Mouse (Mus musculus) liver, embryonic 13.5 days (tissue): ENCODE data around the gene Sdf4. TPM values are rescaled to one million over a fixed set of nuclear protein-coding genes. Genes with fewer than 3 reads are reported as not detected.

Experiments used
- ATAC-seq: fragments of 200-750 bp; cut with Nextera tagmentation; 2 replicates; pipeline ENCODE4 v1.8.0; 2017; ENCODE audit warnings: low read depth, mild to moderate bottlenecking, moderate number of reproducible peaks, moderate library complexity
- DNase-seq: peaks from one replicate; pipeline ENCODE4 v3.0.0; 2022
- H3K27ac ChIP-seq: fragments of 300-500 bp; sonication (generic); 2 replicates; pipeline ENCODE4 v1.5.1; 2015; ENCODE audit warnings: moderate library complexity, mild to moderate bottlenecking, inconsistent platforms
- H3K27me3 ChIP-seq: fragments of 300-500 bp; sonication (generic); 2 replicates; pipeline ENCODE4 v1.6.1; 2015; ENCODE audit warnings: mild to moderate bottlenecking, inconsistent platforms
- H3K36me3 ChIP-seq: fragments of 300-500 bp; sonication (generic); 2 replicates; pipeline ENCODE4 v1.6.1; 2015; ENCODE audit warnings: mild to moderate bottlenecking, inconsistent platforms
- H3K4me1 ChIP-seq: fragments of 300-500 bp; sonication (generic); replicated peaks from 2 replicates; pipeline ENCODE4 v1.6.1; 2015; ENCODE audit warnings: inconsistent platforms
- H3K4me2 ChIP-seq: fragments of 300-500 bp; sonication (generic); 2 replicates; pipeline ENCODE4 v1.6.1; 2015; ENCODE audit warnings: inconsistent platforms, mild to moderate bottlenecking, moderate library complexity
- H3K4me3 ChIP-seq: fragments of 300-500 bp; sonication (generic); replicated peaks from 2 replicates; pipeline ENCODE4 v1.5.1; 2015; ENCODE audit warnings: mild to moderate bottlenecking, inconsistent platforms
- H3K9ac ChIP-seq: fragments of 300-500 bp; sonication (generic); 2 replicates; pipeline ENCODE4 v1.6.1; 2015; ENCODE audit warnings: mild to moderate bottlenecking, inconsistent platforms
- H3K9me3 ChIP-seq: fragments of 300-500 bp; sonication (generic); replicated peaks from 2 replicates; pipeline ENCODE4 v1.6.1; 2016; ENCODE audit warnings: inconsistent platforms
- WGBS: fragments of 180-500 bp; shearing (Covaris S2); methylation state at CpG from one replicate; pipeline ENCODE4 v1.1.7; 2015; ENCODE audit not compliant: insufficient replicate concordance; 5-methylcytosine and 5-hydroxymethylcytosine counted together
- polyA plus RNA-seq: library from polyadenylated mRNA; unstranded; fragments of >200 nt; fragmentation: Nextera tagmentation; extraction: Ambion mirVana; gene quantifications from 2 replicates; pipeline ENCODE4 v1.2.1, GENCODE M21; 2015

Gene Sdf4
- polyA plus RNA-seq, 1 experiment from 2014 or later, result 88.2 TPM

- Histone ChIP-seq H3K9me3 (no peaks in the 10 kb centered on the region), H3K4me1 (peaks cover 51% of the 10 kb centered on the region), H3K4me3 (peak overlapping the region; percentile 8; the same call in 1 of the 2 replicates), H3K27ac (peak overlapping the region; percentile 75), H3K27me3 (no peaks in the 10 kb centered on the region), H3K9ac (peak overlapping the region; percentile 12; the same call in 1 of the 2 replicates), H3K36me3 (peaks cover 23% of the 10 kb centered on the region), H3K4me2 (peak overlapping the region; percentile 51)
- DNase-seq (peak; percentile 50), ATAC-seq (peak; percentile 89)
- WGBS, result 40% methylated on average over 13 of the region's 13 CpGs
Measured at GRCm38 (mm10) chr4:155969043-155969653, 23.5 kb upstream of the Sdf4 start.

- H3K27ac ChIP-seq, result no peak overlapping the region
- H3K9me3 ChIP-seq, result no peaks in the 10 kb centered on the region
- H3K4me1 ChIP-seq, result peaks cover 40% of the 10 kb centered on the region
- no peak overlapping the region for H3K4me2 ChIP-seq
- 76% methylated on average over 5 of the region's 5 CpGs for WGBS
- H3K9ac ChIP-seq, result no peak overlapping the region
- H3K4me3 ChIP-seq, result no peak overlapping the region
- DNase-seq (no peak), ATAC-seq (no peak)
- H3K36me3 ChIP-seq, result peaks cover 14% of the 10 kb centered on the region
- no peaks in the 10 kb centered on the region for H3K27me3 ChIP-seq
Measured at GRCm38 (mm10) chr4:155970286-155970685, 22.4 kb upstream of the Sdf4 start.

GRCm38 (mm10) chr4:155972651-155973050 is 20.0 kb upstream of the Sdf4 start:
- Histone ChIP-seq H3K4me2 (no peak overlapping the region), H3K27me3 (no peaks in the 10 kb centered on the region), H3K36me3 (no peaks in the 10 kb centered on the region), H3K27ac (no peak overlapping the region), H3K4me3 (no peak overlapping the region), H3K4me1 (peaks cover 28% of the 10 kb centered on the region), H3K9me3 (no peaks in the 10 kb centered on the region), H3K9ac (no peak overlapping the region)
- ATAC-seq (no peak), DNase-seq (no peak)
- WGBS, result 78% methylated on average over 6 of the region's 6 CpGs

GRCm38 (mm10) chr4:155973239-155973638 is 19.4 kb upstream of the Sdf4 start:
- Histone ChIP-seq H3K4me3 (no peak overlapping the region), H3K36me3 (no peaks in the 10 kb centered on the region), H3K4me1 (peaks cover 24% of the 10 kb centered on the region), H3K9me3 (no peaks in the 10 kb centered on the region), H3K27me3 (no peaks in the 10 kb centered on the region), H3K27ac (no peak overlapping the region), H3K9ac (no peak overlapping the region), H3K4me2 (no peak overlapping the region)
- WGBS, result 76% methylated on average over 2 of the region's 2 CpGs
- no peak for DNase-seq
- no peak for ATAC-seq

DNA sequence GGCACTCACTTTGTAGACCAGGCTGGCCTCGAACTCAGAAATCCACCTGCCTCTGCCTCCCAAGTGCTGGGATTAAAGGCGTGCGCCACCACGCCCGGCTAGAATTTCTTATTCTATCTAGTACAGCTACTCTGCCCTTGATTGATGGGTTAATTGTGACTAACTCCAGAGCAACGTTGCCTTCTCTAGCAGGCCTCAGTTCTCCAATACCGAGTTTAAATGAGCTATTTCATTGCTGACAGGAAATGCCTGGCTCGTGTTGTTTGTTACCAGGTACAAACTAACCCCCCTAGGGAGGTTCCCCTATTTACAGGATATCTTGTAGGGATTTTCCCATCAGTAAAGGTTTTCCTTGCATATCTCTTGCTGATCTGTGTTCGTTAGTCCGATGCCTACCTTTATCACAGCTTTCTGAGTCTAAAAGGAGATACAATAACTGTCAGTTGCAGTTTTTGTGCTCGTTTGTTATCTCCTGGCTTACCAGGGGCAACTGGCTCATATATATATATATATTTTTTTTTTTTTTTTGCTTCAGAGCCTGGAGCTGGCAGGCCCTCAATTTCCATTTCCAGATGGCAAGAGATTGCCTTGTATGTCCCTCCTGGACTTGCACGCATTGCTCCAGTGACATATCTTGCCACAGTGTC is 11.1 kb upstream of the Sdf4 start:
- DNase-seq (no peak), ATAC-seq (peak; percentile 20; the same call in 1 of the 2 replicates)
- H3K4me3 ChIP-seq, result no peak overlapping the region
- no peak overlapping the region for H3K27ac ChIP-seq
- peaks cover 7% of the 10 kb centered on the region for H3K27me3 ChIP-seq
- H3K9me3 ChIP-seq, result no peaks in the 10 kb centered on the region
- no peak overlapping the region for H3K4me2 ChIP-seq
- H3K36me3 ChIP-seq, result no peaks in the 10 kb centered on the region
- peaks cover 16% of the 10 kb centered on the region for H3K4me1 ChIP-seq
- 43% methylated on average over 12 of the region's 12 CpGs for WGBS
- H3K9ac ChIP-seq, result no peak overlapping the region

GRCm38 (mm10) chr4:155983788-155984187 is 8.9 kb upstream of the Sdf4 start:
- Histone ChIP-seq H3K27ac (no peak overlapping the region), H3K27me3 (peaks cover 7% of the 10 kb centered on the region), H3K4me2 (no peak overlapping the region), H3K4me3 (no peak overlapping the region), H3K36me3 (no peaks in the 10 kb centered on the region), H3K4me1 (peaks cover 31% of the 10 kb centered on the region), H3K9me3 (no peaks in the 10 kb centered on the region), H3K9ac (no peak overlapping the region)
- 23% methylated on average over 2 of the region's 2 CpGs for WGBS
- no peak for ATAC-seq
- no peak for DNase-seq

GRCm38 (mm10) chr4:155991211-155991907 is 1.3 kb upstream of the Sdf4 start:
- peak; percentile 51 for DNase-seq
- Histone ChIP-seq H3K36me3 (peaks cover 12% of the 10 kb centered on the region), H3K27ac (peak overlapping the region; percentile 89), H3K4me1 (peaks cover 73% of the 10 kb centered on the region), H3K9me3 (no peaks in the 10 kb centered on the region), H3K4me2 (peak overlapping the region; percentile 100), H3K4me3 (peak overlapping the region; percentile 85), H3K27me3 (no peaks in the 10 kb centered on the region), H3K9ac (peak overlapping the region; percentile 84)
- 67% methylated on average over 22 of the region's 22 CpGs for WGBS
- no peak for ATAC-seq

GRCm38 (mm10) chr4:155991908-155992230 is 803 bp upstream of the Sdf4 start:
- peak overlapping the region; percentile 85 for H3K4me3 ChIP-seq
- WGBS, result 20% methylated on average over 37 of the region's 37 CpGs
- H3K9ac ChIP-seq, result peak overlapping the region; percentile 84
- ATAC-seq, result no peak
- peaks cover 17% of the 10 kb centered on the region for H3K36me3 ChIP-seq
- H3K27ac ChIP-seq, result peak overlapping the region; percentile 89
- no peaks in the 10 kb centered on the region for H3K9me3 ChIP-seq
- peak overlapping the region; percentile 100 for H3K4me2 ChIP-seq
- H3K4me1 ChIP-seq, result peaks cover 76% of the 10 kb centered on the region
- DNase-seq, result no peak
- H3K27me3 ChIP-seq, result no peaks in the 10 kb centered on the region

DNA sequence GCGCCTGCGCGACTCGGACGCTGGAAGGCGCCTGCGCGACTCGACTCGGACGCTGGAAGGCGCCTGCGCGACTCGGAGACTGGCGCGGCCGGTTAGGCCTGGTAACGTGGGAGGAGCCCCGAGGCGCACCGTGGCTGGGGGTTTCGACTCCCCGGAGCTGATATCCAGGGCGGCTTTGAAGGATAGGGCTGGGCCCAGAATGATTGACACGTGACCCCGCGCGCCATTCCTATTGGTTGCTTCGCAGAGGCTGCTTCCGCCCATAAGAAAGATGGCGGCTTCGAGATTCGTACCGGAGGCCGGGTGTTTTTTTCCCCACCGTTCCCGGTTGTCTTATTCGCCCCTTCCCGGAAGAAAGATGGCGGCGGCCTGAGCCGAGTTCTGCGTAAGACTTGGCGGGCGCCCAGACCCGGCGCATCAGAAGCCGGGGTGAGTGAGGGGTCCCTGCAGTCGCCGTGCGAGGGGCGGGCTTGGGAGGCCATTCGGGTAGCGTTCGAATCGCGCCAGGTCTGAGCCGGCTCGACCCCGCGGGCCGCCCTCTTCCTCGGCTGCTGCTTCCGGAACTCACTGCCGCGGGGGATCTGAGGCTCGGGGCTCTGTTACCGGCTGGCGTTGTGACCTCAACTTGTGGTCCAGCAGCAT is 355 bp downstream of the Sdf4 start:
- Histone ChIP-seq H3K9me3 (no peaks in the 10 kb centered on the region), H3K27ac (peak overlapping the region; percentile 96), H3K4me3 (peak overlapping the region; percentile 85), H3K9ac (peak overlapping the region; percentile 92), H3K4me2 (peak overlapping the region; percentile 75), H3K27me3 (no peaks in the 10 kb centered on the region), H3K36me3 (peaks cover 28% of the 10 kb centered on the region), H3K4me1 (peaks cover 68% of the 10 kb centered on the region)
- WGBS, result under 1% methylated on average over 70 of the region's 70 CpGs
- ATAC-seq (peak; percentile 77), DNase-seq (peak; percentile 94)

DNA sequence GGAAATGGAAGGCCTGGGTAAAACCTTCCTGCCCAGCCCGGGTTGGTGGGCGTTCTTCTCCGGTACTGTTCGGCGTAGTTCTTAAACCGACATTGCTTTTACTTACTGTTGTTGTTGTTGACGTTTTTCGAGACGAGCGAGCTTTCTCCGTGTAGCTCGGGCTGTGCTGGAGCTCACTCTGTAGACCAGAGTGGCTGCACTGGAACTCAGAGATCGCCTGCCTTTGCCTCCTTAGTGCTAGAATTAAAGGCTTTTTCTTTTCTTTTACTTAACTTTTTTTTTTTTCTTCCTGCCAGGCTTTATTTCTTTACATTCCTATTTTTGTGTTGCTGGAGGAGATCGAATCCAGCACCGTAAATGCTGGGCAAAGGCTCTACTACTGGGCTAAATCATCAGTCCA is 934 bp downstream of the Sdf4 start:
- Histone ChIP-seq H3K9me3 (no peaks in the 10 kb centered on the region), H3K9ac (peak overlapping the region; percentile 92), H3K36me3 (peaks cover 34% of the 10 kb centered on the region), H3K27me3 (no peaks in the 10 kb centered on the region), H3K4me2 (peak overlapping the region; percentile 75), H3K4me3 (peak overlapping the region; percentile 85), H3K4me1 (peaks cover 62% of the 10 kb centered on the region), H3K27ac (peak overlapping the region; percentile 96)
- no peak for DNase-seq
- WGBS, result 1% methylated on average over 15 of the region's 15 CpGs
- ATAC-seq, result no peak

DNA sequence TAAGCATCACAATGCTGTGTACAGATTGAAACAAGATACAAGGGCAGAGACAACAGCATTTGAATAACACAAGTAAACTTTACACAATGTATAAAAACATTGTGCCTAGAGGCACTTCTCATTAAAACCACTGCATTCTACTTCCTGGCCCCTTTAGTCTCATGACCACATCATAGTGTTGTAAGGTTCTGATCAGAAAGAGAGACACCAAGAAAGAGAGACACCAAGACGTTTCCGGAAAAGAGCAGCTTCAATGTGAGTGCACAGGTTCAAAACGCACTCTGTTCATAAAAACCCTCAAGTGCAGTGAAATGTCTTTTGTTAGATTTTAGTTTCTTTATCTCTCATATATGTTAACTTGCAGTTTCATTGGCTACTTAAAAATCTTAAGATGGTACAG is 11.4 kb downstream of the Sdf4 start:
- H3K4me2 ChIP-seq, result no peak overlapping the region
- H3K27ac ChIP-seq, result no peak overlapping the region
- DNase-seq, result no peak
- no peak overlapping the region for H3K4me3 ChIP-seq
- no peaks in the 10 kb centered on the region for H3K4me1 ChIP-seq
- H3K9ac ChIP-seq, result no peak overlapping the region
- no peaks in the 10 kb centered on the region for H3K27me3 ChIP-seq
- 88% methylated on average over 3 of the region's 3 CpGs for WGBS
- H3K9me3 ChIP-seq, result no peaks in the 10 kb centered on the region
- peaks cover 95% of the 10 kb centered on the region for H3K36me3 ChIP-seq
- ATAC-seq, result no peak
